Mouse (Mus musculus): ENCODE data around the gene Ankrd10.

DNA sequence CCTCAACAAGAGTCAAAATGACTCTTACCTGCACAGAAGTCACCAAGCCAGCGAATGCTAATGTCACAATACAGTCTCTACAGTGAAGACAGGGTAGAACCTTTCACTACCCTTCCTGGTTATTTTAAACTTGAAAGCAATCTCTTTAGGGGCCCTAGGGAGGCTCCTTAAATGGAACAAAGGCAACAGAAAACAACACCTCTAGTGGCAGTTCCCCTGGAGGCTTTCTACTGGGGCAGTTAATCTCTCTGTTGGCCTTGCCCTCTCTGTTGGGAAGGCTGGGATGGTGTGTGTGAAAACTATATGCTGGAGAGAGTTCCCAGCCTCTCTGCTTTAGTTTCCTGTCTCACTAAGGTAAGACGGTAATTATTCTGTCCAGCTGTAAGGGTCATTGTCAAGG lies 5.0 kb upstream of the Ankrd10 start:
- TF ChIP-seq POLR2A (IDR thresholded peaks at IDR 0.05; ENCODE audit: borderline replicate concordance, control insufficient read depth, low read depth, low read length) (no peak), CTCF (IDR thresholded peaks at IDR 0.05; ENCODE audit: control insufficient read depth, insufficient read depth, low read length) (no peak)

All from bone marrow, adult 2 months (tissue).